Mouse (Mus musculus): ENCODE measurements around the gene Klk1. TPM values are rescaled to one million over a fixed set of nuclear protein-coding genes. Genes with fewer than 3 reads are reported as not detected.
"Not testable (repeated sequence)": the region's sequence is repeated elsewhere in the genome, so short reads cannot be mapped to it uniquely, and the experiment has no call there.

Gene Klk1
- polyA plus RNA-seq, 1 experiment, result 435 TPM

GRCm38 (mm10) chr7:44250732-44251275 lies 25.6 kb downstream of the Klk1 start:
- WGBS, result 86% methylated on average over 17 of the region's 17 CpGs
- DNase-seq (ENCODE audit: low read depth, low spot score), result not testable (repeated sequence)

GRCm38 (mm10) chr7:44253023-44253616 lies 28.0 kb downstream of the Klk1 start:
- WGBS, result 66% methylated on average over 15 of the region's 15 CpGs

GRCm38 (mm10) chr7:44254930-44255329 lies 29.8 kb downstream of the Klk1 start:
- WGBS, result 57% methylated on average over 6 of the region's 6 CpGs
- DNase-seq (ENCODE audit: low read depth, low spot score), result no peak

More at GRCm38 (mm10) chr7:44253023-44253616, 28.0 kb downstream of the Klk1 start:
- no peak for DNase-seq (ENCODE audit: low read depth, low spot score)

GRCm38 (mm10) chr7:44257278-44257677 lies 32.1 kb downstream of the Klk1 start, which contains the start of gene Acp4:
TSS of gene Acp4 (minus strand) at chr7:44257378.
- DNase-seq (ENCODE audit: low read depth, low spot score), result no peak
- 72% methylated on average over 4 of the region's 4 CpGs for WGBS

- 69% methylated on average over 6 of the region's 6 CpGs for WGBS
- DNase-seq (ENCODE audit: low read depth, low spot score), result no peak
These were observed 35.2 kb downstream of the Klk1 start for GRCm38 (mm10) chr7:44260410-44260809.

GRCm38 (mm10) chr7:44261147-44261546 lies 36.0 kb downstream of the Klk1 start, which contains the start of gene Gm15517:
TSS of gene Gm15517 (plus strand) at chr7:44261447.
- WGBS, result 61% methylated on average over 5 of the region's 5 CpGs
- no peak for DNase-seq (ENCODE audit: low read depth, low spot score)

GRCm38 (mm10) chr7:44262791-44263643 lies 37.9 kb downstream of the Klk1 start:
- 7% methylated on average over 34 of the region's 34 CpGs for WGBS
- DNase-seq (ENCODE audit: low read depth, low spot score), result peak; percentile 91

GRCm38 (mm10) chr7:44268117-44268516 lies 43.0 kb downstream of the Klk1 start:
- WGBS, result 61% methylated on average over 11 of the region's 11 CpGs
- DNase-seq (ENCODE audit: low read depth, low spot score), result no peak

- WGBS, result 78% methylated on average over 2 of the region's 2 CpGs
- DNase-seq (ENCODE audit: low read depth, low spot score), result no peak
These were observed 44.2 kb downstream of the Klk1 start for GRCm38 (mm10) chr7:44269397-44269796.

- no peak for DNase-seq (ENCODE audit: low read depth, low spot score)
- WGBS, result 78% methylated on average over 2 of the region's 2 CpGs
These were observed 46.1 kb downstream of the Klk1 start for GRCm38 (mm10) chr7:44271309-44271708.

- WGBS, result 80% methylated on average over 7 of the region's 7 CpGs
- DNase-seq (ENCODE audit: low read depth, low spot score), result no peak
These were observed 47.4 kb downstream of the Klk1 start for GRCm38 (mm10) chr7:44272546-44272945.

GRCm38 (mm10) chr7:44273446-44273845 lies 48.3 kb downstream of the Klk1 start:
- no peak for DNase-seq (ENCODE audit: low read depth, low spot score)
- WGBS, result 79% methylated on average over 7 of the region's 7 CpGs

- no peak for DNase-seq (ENCODE audit: low read depth, low spot score)
- 27% methylated on average over 11 of the region's 11 CpGs for WGBS
These were observed 48.9 kb downstream of the Klk1 start for GRCm38 (mm10) chr7:44274096-44274495.

- DNase-seq (ENCODE audit: low read depth, low spot score), result no peak
- WGBS, result 78% methylated on average over 3 of the region's 3 CpGs
These were observed 50.4 kb downstream of the Klk1 start for GRCm38 (mm10) chr7:44275546-44275945.

- 66% methylated on average over 10 of the region's 10 CpGs for WGBS
These were observed 51.5 kb downstream of the Klk1 start for GRCm38 (mm10) chr7:44276461-44277249.

GRCm38 (mm10) chr7:44277250-44277622 lies 52.1 kb downstream of the Klk1 start:
- DNase-seq (ENCODE audit: low read depth, low spot score), result no peak
- WGBS, result 48% methylated on average over 2 of the region's 2 CpGs

More at GRCm38 (mm10) chr7:44276461-44277249, 51.5 kb downstream of the Klk1 start:
- no peak for DNase-seq (ENCODE audit: low read depth, low spot score)
